Mouse (Mus musculus): ENCODE measurements at regions not wholly inside any gene's neighbourhood (a gene's known extent, or its start where the extent isn't known, plus 50 kb on each side); places are given as distances from the start of the nearest gene placed in this dataset.

- no peak for DNase-seq (ENCODE audit: low read depth, low spot score)
These were observed 598.2 kb downstream of the 9430069I07Rik start for GRCm38 (mm10) chr15:33759496-33759895.

- no peak for DNase-seq (ENCODE audit: low read depth, low spot score)
These were observed 598.9 kb downstream of the 9430069I07Rik start for GRCm38 (mm10) chr15:33758771-33759170.

All from telencephalon, adult 2 months (tissue).